Mouse (Mus musculus) small intestine, adult 2 months (tissue): ENCODE results near the gene Gfod2.

Experiments
- CTCF ChIP-seq: fragments of 200-500 bp; IDR thresholded peaks from 2 replicates; pipeline ENCODE4 v1.5.1; 2012; ENCODE audit warnings: low read depth, mild to moderate bottlenecking, control low read depth, inconsistent platforms, low read length, moderate library complexity, mixed read lengths; ENCODE audit not compliant: insufficient replicate concordance, insufficient read length; ENCODE audit errors: extremely low read depth
- POLR2A ChIP-seq: fragments of 200-500 bp; IDR thresholded peaks from 2 replicates; pipeline ENCODE4 v1.6.1; 2012; ENCODE audit warnings: low read depth, mild to moderate bottlenecking, control low read depth, inconsistent platforms, low read length, moderate library complexity

- no peak for TF ChIP-seq POLR2A
- no peak for TF ChIP-seq CTCF
Measured at GRCm38 (mm10) chr8:105799091-105799812, 40.8 kb upstream of the Gfod2 start.
